Mouse (Mus musculus): ENCODE data around the gene Gm3476. TPM values are rescaled to one million over a fixed set of nuclear protein-coding genes. Genes with fewer than 3 reads are reported as not detected.

Gm3476 gene
- not detected in 4 replicates for total RNA-seq (2023; ENCODE audit: inconsistent age)

GRCm38 (mm10) chr14:6125707-6126106 is at the start of gene Gm3476:
Gene Gm3476, minus strand, starts transcription at chr14:6125807.

GRCm38 (mm10) chr14:6108272-6108925 is 17.2 kb downstream of the Gm3476 start, which contains the start of gene Gm3468:
Gene Gm3468, minus strand, starts transcription at chr14:6108665.

GRCm38 (mm10) chr14:6093842-6094241 is 31.8 kb downstream of the Gm3476 start, which contains the start of gene Gm8206:
Gene Gm8206, minus strand, starts transcription at chr14:6093942.

GRCm38 (mm10) chr14:6058167-6058566 is 67.4 kb downstream of the Gm3476 start, which contains the start of gene Gm6337:
Gene Gm6337, minus strand, starts transcription at chr14:6058267.

Other genes starting within 250 kb of the Gm3476 start
- not detected in 4 replicates for gene Gm8237, start 245.4 kb downstream of the Gm3476 start, total RNA-seq (2023; ENCODE audit: inconsistent age)
- gene Gm3248, start 164.1 kb downstream of the Gm3476 start, total RNA-seq (2023; ENCODE audit: inconsistent age): not detected in 4 replicates
- gene Gm3453, start 146.7 kb downstream of the Gm3476 start, total RNA-seq (2023; ENCODE audit: inconsistent age): not detected in 4 replicates
- not detected in 4 replicates for gene Gm6337, start 67.5 kb downstream of the Gm3476 start, total RNA-seq (2023; ENCODE audit: inconsistent age)
- 0.48 TPM in 1 of 4 replicates, not detected in the others for gene Gm8206, start 31.9 kb downstream of the Gm3476 start, total RNA-seq (2023; ENCODE audit: inconsistent age)
- gene Gm3468, start 17.1 kb downstream of the Gm3476 start, total RNA-seq (2023; ENCODE audit: inconsistent age): not detected in 4 replicates
- gene Gm21560, start 93.5 kb upstream of the Gm3476 start, total RNA-seq (2023; ENCODE audit: inconsistent age): not detected in 4 replicates
- 0.26 TPM in 1 of 4 replicates, not detected in the others for gene Gm3411, start 161.4 kb upstream of the Gm3476 start, total RNA-seq (2023; ENCODE audit: inconsistent age)
- gene Gm21103, start 179.0 kb upstream of the Gm3476 start, total RNA-seq (2023; ENCODE audit: inconsistent age): not detected in 4 replicates
- not detected in 4 replicates for gene Gm3618, start 217.9 kb upstream of the Gm3476 start, total RNA-seq (2023; ENCODE audit: inconsistent age)